Mouse (Mus musculus): Measurements from ENCODE around the gene Cacna2d3. TPM values are rescaled to one million over a fixed set of nuclear protein-coding genes. Genes with fewer than 3 reads are reported as not detected.

The Cacna2d3 gene
- polyA plus RNA-seq, 1 experiment from 2014 or later = 0.06 TPM

- DNase-seq (ENCODE audit: low read depth, low spot score) = no peak
- CTCF ChIA-PET = no interaction called here
These were observed 829.1 kb downstream of the Cacna2d3 start for GRCm38 (mm10) chr14:28892530-28892929.

GRCm38 (mm10) chr14:28887373-28887772, 834.3 kb downstream of the Cacna2d3 start:
- no peak for TF ChIP-seq CTCF (IDR thresholded peaks at IDR 0.05)
- DNase-seq (ENCODE audit: low read depth, low spot score) (no peak), ATAC-seq (no peak)
- POLR2A ChIA-PET = no interaction called here
- CTCF ChIA-PET = no interaction called here
- no peaks in the 10 kb centered on the region for H3K27me3 ChIP-seq
- in situ Hi-C loops (cut with MboI; ENCODE audit: low pct_unique_long_range_greater_than_20kb) = no loop called here

More at GRCm38 (mm10) chr14:28892530-28892929, 829.1 kb downstream of the Cacna2d3 start:
- in situ Hi-C loops (cut with MboI; ENCODE audit: low pct_unique_long_range_greater_than_20kb) = no loop called here
- POLR2A ChIA-PET = no interaction called here
- no peaks in the 10 kb centered on the region for H3K27me3 ChIP-seq
- no peak for ATAC-seq
- TF ChIP-seq CTCF (IDR thresholded peaks at IDR 0.05) = no peak

- in situ Hi-C loops (cut with MboI; ENCODE audit: low pct_unique_long_range_greater_than_20kb) = no loop called here
- no peaks in the 10 kb centered on the region for H3K27me3 ChIP-seq
- DNase-seq (ENCODE audit: low read depth, low spot score) (no peak), ATAC-seq (no peak)
- ChIA-PET CTCF (no interaction called here), POLR2A (no interaction called here)
- no peak for TF ChIP-seq CTCF (IDR thresholded peaks at IDR 0.05)
These were observed 835.0 kb downstream of the Cacna2d3 start for GRCm38 (mm10) chr14:28886661-28887060.

- no peak for DNase-seq (ENCODE audit: low read depth, low spot score)
- ATAC-seq = no peak
- in situ Hi-C loops (cut with MboI; ENCODE audit: low pct_unique_long_range_greater_than_20kb) = no loop called here
- CTCF ChIA-PET = interaction anchor here (0.7 to 1.1 kb wide), 2 partner anchors 10 to 13 kb away, joined by 3 read pairs; no protein-coding TSS in a partner anchor
- no peak for TF ChIP-seq CTCF (IDR thresholded peaks at IDR 0.05)
- H3K27me3 ChIP-seq = no peaks in the 10 kb centered on the region
- POLR2A ChIA-PET = no interaction called here
These were observed 850.7 kb downstream of the Cacna2d3 start for GRCm38 (mm10) chr14:28870983-28871382.

- no peak for TF ChIP-seq CTCF (IDR thresholded peaks at IDR 0.05)
- ChIA-PET CTCF (interaction anchor here (0.7 to 1.3 kb wide), 3 partner anchors 9 to 14 kb away, joined by 3 to 4 read pairs (median 3); no protein-coding TSS in a partner anchor), POLR2A (no interaction called here)
- no peaks in the 10 kb centered on the region for H3K27me3 ChIP-seq
- in situ Hi-C loops (cut with MboI; ENCODE audit: low pct_unique_long_range_greater_than_20kb) = no loop called here
- DNase-seq (ENCODE audit: low read depth, low spot score) (no peak), ATAC-seq (no peak)
These were observed 851.3 kb downstream of the Cacna2d3 start for GRCm38 (mm10) chr14:28870382-28870781.

GRCm38 (mm10) chr14:28864925-28865324, 856.7 kb downstream of the Cacna2d3 start:
- no peak for DNase-seq (ENCODE audit: low read depth, low spot score)
- ATAC-seq = no peak
- no peaks in the 10 kb centered on the region for H3K27me3 ChIP-seq
- no peak for TF ChIP-seq CTCF (IDR thresholded peaks at IDR 0.05)
- in situ Hi-C loops (cut with MboI; ENCODE audit: low pct_unique_long_range_greater_than_20kb) = no loop called here
- CTCF ChIA-PET = interaction anchor here (3.4 kb wide), 1 partner anchor 9 kb away, joined by 8 read pairs; no protein-coding TSS in a partner anchor
- POLR2A ChIA-PET = no interaction called here

GRCm38 (mm10) chr14:28861142-28861541, 860.5 kb downstream of the Cacna2d3 start:
- ATAC-seq (no peak), DNase-seq (ENCODE audit: low read depth, low spot score) (no peak)
- CTCF ChIA-PET = interaction anchor here (1.3 to 1.4 kb wide), 2 partner anchors 9 to 10 kb away, joined by 3 to 4 read pairs; no protein-coding TSS in a partner anchor
- no peaks in the 10 kb centered on the region for H3K27me3 ChIP-seq
- in situ Hi-C loops (cut with MboI; ENCODE audit: low pct_unique_long_range_greater_than_20kb) = no loop called here
- TF ChIP-seq CTCF (IDR thresholded peaks at IDR 0.05) = no peak
- POLR2A ChIA-PET = no interaction called here

Other genes with a start within 250 kb of the Cacna2d3 start
- 190 TPM for gene Selenok, start 246.4 kb upstream of the Cacna2d3 start, polyA plus RNA-seq (2021)